Mouse (Mus musculus): Measurements from ENCODE around the gene Naa38.

DNA sequence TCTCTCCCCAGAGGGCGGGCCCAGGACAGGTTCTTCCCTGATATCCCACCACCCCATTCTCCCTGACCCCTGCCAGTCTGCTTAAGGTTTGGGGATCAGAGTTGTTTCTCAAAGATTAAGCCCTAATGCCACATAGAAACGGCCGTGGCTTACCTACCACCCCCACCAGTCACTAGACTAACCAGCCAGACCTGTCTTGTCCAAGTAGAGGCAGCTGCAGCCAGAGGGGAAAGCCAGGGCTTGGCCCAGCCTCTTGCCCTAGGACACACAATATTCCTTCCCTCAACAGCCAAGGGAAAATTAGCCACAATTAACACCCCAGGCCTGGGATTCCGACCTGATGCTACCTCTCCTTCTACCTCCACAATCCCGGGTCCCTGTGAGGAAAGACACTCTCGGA is 29.6 kb upstream of the Naa38 start:
- TF ChIP-seq CTCF (IDR thresholded peaks at IDR 0.05; ENCODE audit: low read depth) (no peak), EP300 (IDR thresholded peaks at IDR 0.05; ENCODE audit: low read depth) (no peak)

Data from liver, postnatal 0 days (tissue).